Mouse (Mus musculus) MEL (cell line): ENCODE data around the gene Slc9a7. TPM values are rescaled to one million over a fixed set of nuclear protein-coding genes. Genes with fewer than 3 reads are reported as not detected.

Experiments
- DNase-seq: peaks from one replicate; pipeline ENCODE4 v3.0.0; 2011; ENCODE audit warnings: low read depth, low spot score
- H3K27ac ChIP-seq: 2 replicates; pipeline ENCODE4 v1.5.1; 2012; ENCODE audit warnings: low read depth, mild to moderate bottlenecking, control low read depth, low read length, moderate library complexity; ENCODE audit not compliant: control insufficient read depth
- H3K27me3 ChIP-seq, 2 experiments: fragments of 150-350 bp in 1 of 2; sonication (generic) in 1 of 2; 2 replicates each; pipeline ENCODE4 v1.6.1; 2012; ENCODE audit warnings: low read length in 2 of 2, mild to moderate bottlenecking in 2 of 2, improper control_type of control experiment in 1 of 2, moderate library complexity in 1 of 2; ENCODE audit not compliant: insufficient read depth in 2 of 2, control insufficient read depth in 1 of 2
- H3K36me3 ChIP-seq, 2 experiments: 2 replicates each; pipeline ENCODE4 v1.6.1; 2012 to 2014; ENCODE audit warnings: low read length in 2 of 2, improper control_type of control experiment in 1 of 2, inconsistent platforms in 1 of 2, mild to moderate bottlenecking in 1 of 2; ENCODE audit not compliant: insufficient read depth in 2 of 2, control insufficient read depth in 1 of 2
- H3K4me1 ChIP-seq, 2 experiments: fragments of 150-350 bp in 1 of 2; sonication (generic) in 1 of 2; 2 replicates each; pipeline ENCODE4 v1.6.1; 2012; ENCODE audit warnings: low read length in 2 of 2, improper control_type of control experiment in 1 of 2, mild to moderate bottlenecking in 1 of 2; ENCODE audit not compliant: insufficient read depth in 2 of 2, control insufficient read depth in 1 of 2
- H3K4me3 ChIP-seq, 2 experiments: fragments of 150-350 bp in 1 of 2; sonication (generic) in 1 of 2; 2 replicates each; pipeline ENCODE4 v1.5.1; 2012; ENCODE audit warnings: low read depth in 2 of 2, low read length in 2 of 2, mild to moderate bottlenecking in 2 of 2, moderate library complexity in 2 of 2, control low read depth in 1 of 2, improper control_type of control experiment in 1 of 2; ENCODE audit not compliant: control insufficient read depth in 1 of 2, insufficient read depth in 1 of 2
- H3K79me2 ChIP-seq: 2 replicates; pipeline ENCODE4 v1.6.1; 2012; ENCODE audit warnings: mild to moderate bottlenecking, low read length, moderate library complexity; ENCODE audit not compliant: control insufficient read depth, poor library complexity, insufficient read depth
- H3K9ac ChIP-seq: 2 replicates; pipeline ENCODE4 v1.6.1; 2012; ENCODE audit warnings: low read depth, mild to moderate bottlenecking, control low read depth, low read length, moderate library complexity; ENCODE audit not compliant: control insufficient read depth, poor library complexity, severe bottlenecking
- H3K9me3 ChIP-seq: fragments of 150-350 bp; sonication (generic); replicated peaks from 2 replicates; pipeline ENCODE4 v1.6.1; 2012; ENCODE audit warnings: mild to moderate bottlenecking, low read length, improper control_type of control experiment, moderate library complexity; ENCODE audit not compliant: insufficient read depth
- BHLHE40 ChIP-seq: IDR thresholded peaks from 2 replicates; pipeline ENCODE4 v1.6.1; 2012; ENCODE audit warnings: low read depth, mild to moderate bottlenecking, inconsistent platforms, low read length, improper control_type of control experiment, borderline replicate concordance
- CHD1 ChIP-seq: IDR thresholded peaks from 2 replicates; pipeline ENCODE4 v1.6.1; 2012; ENCODE audit warnings: low read depth, mild to moderate bottlenecking, inconsistent platforms, low read length, improper control_type of control experiment
- CHD2 ChIP-seq: IDR thresholded peaks from 2 replicates; pipeline ENCODE4 v1.6.1; 2011; ENCODE audit warnings: low read length, improper control_type of control experiment
- CTCF ChIP-seq, 3 experiments: IDR thresholded peaks in 2 of 3; conservative IDR thresholded peaks in 1 of 3; 2 replicates each; pipeline ENCODE4 v1.5.1; 2011 to 2012; ENCODE audit warnings: low read length in 3 of 3, low read depth in 2 of 3, mild to moderate bottlenecking in 2 of 3, improper control_type of control experiment in 1 of 3, inconsistent platforms in 1 of 3, mixed read lengths in 1 of 3, moderate library complexity in 1 of 3; ENCODE audit not compliant: control insufficient read depth in 1 of 3, insufficient read depth in 1 of 3, poor library complexity in 1 of 3, severe bottlenecking in 1 of 3
- EP300 ChIP-seq, 2 experiments: IDR thresholded peaks; 2 replicates each; pipeline ENCODE4 v1.6.1; 2011; ENCODE audit warnings: improper control_type of control experiment in 2 of 2, low read length in 2 of 2, low read depth in 1 of 2, mild to moderate bottlenecking in 1 of 2
- ETS1 ChIP-seq: IDR thresholded peaks from 2 replicates; pipeline ENCODE4 v1.6.1; 2012; ENCODE audit warnings: low read depth, mild to moderate bottlenecking, inconsistent platforms, low read length, improper control_type of control experiment, moderate library complexity
- GABPA ChIP-seq: IDR thresholded peaks from 2 replicates; pipeline ENCODE4 v1.6.1; 2012; ENCODE audit warnings: low read depth, mild to moderate bottlenecking, inconsistent platforms, low read length, improper control_type of control experiment, moderate library complexity
- HCFC1 ChIP-seq: IDR thresholded peaks from 2 replicates; pipeline ENCODE4 v1.6.1; 2012; ENCODE audit warnings: low read depth, mild to moderate bottlenecking, inconsistent platforms, low read length, improper control_type of control experiment, moderate library complexity
- MAFK ChIP-seq: IDR thresholded peaks from 2 replicates; pipeline ENCODE4 v1.6.1; 2011; ENCODE audit warnings: low read depth, mild to moderate bottlenecking, low read length, improper control_type of control experiment, borderline replicate concordance
- MAZ ChIP-seq: IDR thresholded peaks from 2 replicates; pipeline ENCODE4 v1.6.1; 2012; ENCODE audit warnings: low read depth, mild to moderate bottlenecking, inconsistent platforms, low read length, improper control_type of control experiment
- MEF2A ChIP-seq: IDR thresholded peaks from 2 replicates; pipeline ENCODE4 v1.6.1; 2014; ENCODE audit warnings: low read depth, mild to moderate bottlenecking, inconsistent platforms, low read length, improper control_type of control experiment; ENCODE audit not compliant: poor library complexity, insufficient replicate concordance, severe bottlenecking; ENCODE audit errors: extremely low read depth
- MXI1 ChIP-seq: IDR thresholded peaks from 2 replicates; pipeline ENCODE4 v1.6.1; 2011; ENCODE audit warnings: mild to moderate bottlenecking, low read depth, low read length, improper control_type of control experiment
- NELFE ChIP-seq: IDR thresholded peaks from 2 replicates; pipeline ENCODE4 v1.6.1; 2011; ENCODE audit warnings: low read depth, low read length, improper control_type of control experiment
- NRF1 ChIP-seq: IDR thresholded peaks from 2 replicates; pipeline ENCODE4 v1.6.1; 2014; ENCODE audit warnings: low read depth, mild to moderate bottlenecking, inconsistent platforms, low read length, improper control_type of control experiment, moderate library complexity; ENCODE audit not compliant: poor library complexity, insufficient read depth, severe bottlenecking
- POLR2AphosphoS5 ChIP-seq: IDR thresholded peaks from 2 replicates; pipeline ENCODE4 v1.6.1; 2012; ENCODE audit warnings: low read depth, borderline replicate concordance, mild to moderate bottlenecking, inconsistent platforms, low read length, moderate library complexity, mixed read lengths
- RAD21 ChIP-seq: IDR thresholded peaks from 2 replicates; pipeline ENCODE4 v1.6.1; 2011; ENCODE audit warnings: mild to moderate bottlenecking, low read depth, low read length, improper control_type of control experiment
- SIN3A ChIP-seq: IDR thresholded peaks from 2 replicates; pipeline ENCODE4 v1.6.1; 2012; ENCODE audit warnings: low read length, improper control_type of control experiment, inconsistent platforms
- SMC3 ChIP-seq: IDR thresholded peaks from 2 replicates; pipeline ENCODE4 v1.6.1; 2011; ENCODE audit warnings: low read depth, low read length, improper control_type of control experiment
- TBP ChIP-seq: IDR thresholded peaks from 2 replicates; pipeline ENCODE4 v1.8.0; 2011; ENCODE audit warnings: low read depth, low read length, improper control_type of control experiment
- UBTF ChIP-seq: IDR thresholded peaks from 2 replicates; pipeline ENCODE4 v1.6.1; 2012; ENCODE audit warnings: low read depth, mild to moderate bottlenecking, inconsistent platforms, low read length, improper control_type of control experiment, moderate library complexity, borderline replicate concordance; ENCODE audit not compliant: insufficient read depth
- USF1 ChIP-seq: IDR thresholded peaks from 2 replicates; pipeline ENCODE4 v1.6.1; 2014; ENCODE audit warnings: low read depth, mild to moderate bottlenecking, inconsistent platforms, low read length, improper control_type of control experiment, moderate library complexity
- USF2 ChIP-seq, 2 experiments: IDR thresholded peaks; 2 replicates each; pipeline ENCODE4 v1.6.1; 2011 to 2012; ENCODE audit warnings: improper control_type of control experiment in 2 of 2, low read length in 2 of 2, borderline replicate concordance in 1 of 2, inconsistent platforms in 1 of 2, low read depth in 1 of 2, mild to moderate bottlenecking in 1 of 2; ENCODE audit not compliant: insufficient read depth in 1 of 2
- polyA plus RNA-seq, 2 experiments: library from polyadenylated mRNA; stranded (reverse) in 1 of 2; unstranded in 1 of 2; fragments of >175 nt in 1 of 2; fragments of >200 nt in 1 of 2; gene quantifications; 2 replicates each; pipeline versions ENCODE4 v1.2.1 to v1.2.4; 2012; ENCODE audit warnings: low replicate concordance in 2 of 2, low read depth in 1 of 2; ENCODE audit not compliant: insufficient read length in 2 of 2, insufficient read depth in 1 of 2, missing spikeins in 1 of 2
- total RNA-seq: library from RNA; depleted of rRNA; stranded (reverse); fragments of 300-350 nt; gene quantifications from 2 replicates; pipeline ENCODE4 v1.2.3, GENCODE M21; 2012

The Slc9a7 gene
- total and polyA plus RNA-seq, 3 experiments, result not detected

DNA sequence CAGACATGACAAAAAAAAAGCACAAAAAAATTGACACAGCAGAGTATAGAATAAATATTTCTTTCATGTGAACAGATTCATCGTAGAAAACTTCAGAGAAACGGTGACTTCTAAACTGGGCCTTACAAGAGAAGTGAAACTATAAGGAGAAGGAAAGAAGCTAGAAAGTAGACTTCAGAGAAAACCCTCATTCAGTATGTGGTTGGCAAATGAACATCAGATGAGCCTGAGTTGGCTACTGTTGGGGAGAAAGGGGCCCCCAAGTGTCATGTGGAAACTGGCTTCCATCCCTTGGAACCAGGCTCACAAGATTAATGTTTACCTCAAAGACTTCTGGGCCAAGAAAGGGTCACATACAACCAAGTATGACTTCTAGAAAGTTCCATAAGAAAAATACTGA, 70.1 kb downstream of the Slc9a7 start:
- Histone ChIP-seq H3K79me2 (no peaks in the 10 kb centered on the region), H3K36me3 (no peaks in the 10 kb centered on the region), H3K27me3 (no peaks in the 10 kb centered on the region), H3K4me1 (no peaks in the 10 kb centered on the region), H3K27ac (no peak overlapping the region), H3K4me3 (no peak overlapping the region), H3K9me3 (no peaks in the 10 kb centered on the region), H3K9ac (no peak overlapping the region)
- TF ChIP-seq CHD2, result no peak
- TF ChIP-seq UBTF, result no peak
- TF ChIP-seq SIN3A, result no peak
- no peak for TF ChIP-seq MAFK
- no peak for TF ChIP-seq SMC3
- no peak for TF ChIP-seq ETS1
- no peak for TF ChIP-seq CTCF (IDR thresholded peaks at IDR 0.05 in 2 of 3, conservative IDR thresholded peaks at IDR 0.05 in 1 of 3; ENCODE audit: control insufficient read depth in 1 of 3, insufficient read depth in 1 of 3, low read depth in 2 of 3, low read length in 3 of 3, poor library complexity in 1 of 3, severe bottlenecking in 1 of 3)
- no peak for TF ChIP-seq EP300 (IDR thresholded peaks at IDR 0.05; ENCODE audit: low read depth in 1 of 2, low read length in 2 of 2)
- TF ChIP-seq BHLHE40, result no peak
- no peak for TF ChIP-seq USF1
- TF ChIP-seq USF2 (IDR thresholded peaks at IDR 0.05; ENCODE audit: borderline replicate concordance in 1 of 2, insufficient read depth in 1 of 2, low read depth in 1 of 2, low read length in 2 of 2), result no peak
- no peak for DNase-seq

DNA sequence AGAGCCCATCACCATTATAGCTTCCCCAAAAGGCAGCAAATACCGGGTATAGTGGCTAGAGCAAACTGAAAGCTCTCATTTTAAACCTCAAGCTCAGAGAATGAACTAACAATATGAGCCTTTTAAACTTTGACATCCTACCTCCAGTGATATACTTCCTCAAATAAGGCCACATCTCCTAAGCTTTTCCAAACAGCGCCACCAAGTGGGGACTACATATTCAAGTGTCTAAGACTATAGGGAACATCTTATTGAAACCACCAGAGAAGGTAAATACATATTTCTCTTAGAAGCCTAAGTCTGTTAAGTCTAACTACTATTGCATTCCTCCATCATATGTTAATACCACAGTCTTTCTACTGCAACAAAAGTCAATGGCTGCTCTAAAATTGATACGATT, 106.0 kb downstream of the Slc9a7 start:
- TF ChIP-seq CTCF (IDR thresholded peaks at IDR 0.05 in 2 of 3, conservative IDR thresholded peaks at IDR 0.05 in 1 of 3; ENCODE audit: control insufficient read depth in 1 of 3, insufficient read depth in 1 of 3, low read depth in 2 of 3, low read length in 3 of 3, poor library complexity in 1 of 3, severe bottlenecking in 1 of 3) (peak in 2 of 3 experiments; percentile 13 to 43; a peak in 2 of 6 replicates), RAD21 (peak; percentile 1), POLR2AphosphoS5 (no peak)
- DNase-seq, result peak; percentile 58
- H3K36me3 ChIP-seq, result no peaks in the 10 kb centered on the region
- no peak overlapping the region for H3K9ac ChIP-seq
- no peak overlapping the region for H3K4me3 ChIP-seq
- H3K9me3 ChIP-seq, result no peaks in the 10 kb centered on the region
- H3K4me1 ChIP-seq, result no peaks in the 10 kb centered on the region
- no peaks in the 10 kb centered on the region for H3K79me2 ChIP-seq
- H3K27ac ChIP-seq, result no peak overlapping the region
- H3K27me3 ChIP-seq, result no peaks in the 10 kb centered on the region

GRCm38 (mm10) chrX:20176792-20177191, 114.8 kb downstream of the Slc9a7 start:
- DNase-seq, result no peak
- H3K4me3 ChIP-seq, result no peak overlapping the region
- no peaks in the 10 kb centered on the region for H3K4me1 ChIP-seq
- TF ChIP-seq RAD21 (no peak), MEF2A (no peak), CHD1 (no peak), MXI1 (no peak), GABPA (no peak), UBTF (no peak), SMC3 (no peak), USF2 (IDR thresholded peaks at IDR 0.05; ENCODE audit: borderline replicate concordance in 1 of 2, insufficient read depth in 1 of 2, low read depth in 1 of 2, low read length in 2 of 2) (no peak), NRF1 (no peak), NELFE (no peak), MAZ (no peak), USF1 (no peak), HCFC1 (no peak), BHLHE40 (no peak), TBP (no peak)
- TF ChIP-seq, all 39 proteins: peak for 0
- Histone ChIP-seq H3K36me3 (no peaks in the 10 kb centered on the region), H3K79me2 (no peaks in the 10 kb centered on the region), H3K27ac (no peak overlapping the region), H3K9me3 (no peaks in the 10 kb centered on the region), H3K27me3 (no peaks in the 10 kb centered on the region), H3K9ac (no peak overlapping the region)
